Mouse (Mus musculus) heart, embryonic 15.5 days (tissue): ENCODE data around the gene Pak1. TPM values are rescaled to one million over a fixed set of nuclear protein-coding genes. Genes with fewer than 3 reads are reported as not detected.

Experiments used
- ATAC-seq: fragments of 200-750 bp; cut with Nextera tagmentation; replicated peaks from 2 replicates; pipeline ENCODE4 v1.8.0; 2017; ENCODE audit warnings: low read depth, moderate TSS enrichment; ENCODE audit not compliant: insufficient number of reproducible peaks, insufficient read depth, low FRiP score
- H3K27ac ChIP-seq: fragments of 300-500 bp; sonication (generic); 2 replicates; pipeline ENCODE4 v1.5.1; 2015; ENCODE audit warnings: mild to moderate bottlenecking, inconsistent platforms
- H3K27me3 ChIP-seq: fragments of 300-500 bp; sonication (generic); 2 replicates; pipeline ENCODE4 v1.6.1; 2015; ENCODE audit warnings: inconsistent platforms
- H3K36me3 ChIP-seq: fragments of 300-500 bp; sonication (generic); 2 replicates; pipeline ENCODE4 v1.6.1; 2015; ENCODE audit warnings: mild to moderate bottlenecking, inconsistent platforms
- H3K4me1 ChIP-seq: fragments of 300-500 bp; sonication (generic); replicated peaks from 2 replicates; pipeline ENCODE4 v1.6.1; 2015; ENCODE audit warnings: inconsistent platforms
- H3K4me2 ChIP-seq: fragments of 300-500 bp; sonication (generic); 2 replicates; pipeline ENCODE4 v1.6.1; 2015; ENCODE audit warnings: inconsistent platforms, mild to moderate bottlenecking, moderate library complexity
- H3K4me3 ChIP-seq: fragments of 300-500 bp; sonication (generic); 2 replicates; pipeline ENCODE4 v1.5.1; 2015; ENCODE audit warnings: mild to moderate bottlenecking, inconsistent platforms
- H3K9ac ChIP-seq: fragments of 300-500 bp; sonication (generic); 2 replicates; pipeline ENCODE4 v1.6.1; 2015; ENCODE audit warnings: mild to moderate bottlenecking, inconsistent platforms
- H3K9me3 ChIP-seq: fragments of 300-500 bp; sonication (generic); replicated peaks from 2 replicates; pipeline ENCODE4 v1.6.1; 2016; ENCODE audit warnings: inconsistent platforms
- WGBS: fragments of 180-500 bp; shearing (Covaris S2); methylation state at CpG from one replicate; pipeline ENCODE4 v1.1.7; 2015; ENCODE audit warnings: mixed read lengths; 5-methylcytosine and 5-hydroxymethylcytosine counted together
- polyA plus RNA-seq: library from polyadenylated mRNA; unstranded; fragments of >200 nt; fragmentation: Nextera tagmentation; extraction: Ambion mirVana; gene quantifications from 2 replicates; pipeline ENCODE4 v1.2.1, GENCODE M21; 2015

Pak1 gene
- polyA plus RNA-seq, 1 experiment from 2014 or later: 2.7 TPM

- H3K27me3 ChIP-seq: no peaks in the 10 kb centered on the region
- WGBS: 82% methylated on average over 21 of the region's 21 CpGs
- ATAC-seq: no peak
- H3K36me3 ChIP-seq: no peaks in the 10 kb centered on the region
- H3K4me3 ChIP-seq: no peak overlapping the region
- H3K27ac ChIP-seq: no peak overlapping the region
- no peak overlapping the region for H3K9ac ChIP-seq
- H3K4me2 ChIP-seq: no peak overlapping the region
- H3K4me1 ChIP-seq: no peaks in the 10 kb centered on the region
- no peaks in the 10 kb centered on the region for H3K9me3 ChIP-seq
Measured at GRCm38 (mm10) chr7:97765181-97765962, 23.0 kb upstream of the Pak1 start.

- Histone ChIP-seq H3K9ac (no peak overlapping the region), H3K36me3 (no peaks in the 10 kb centered on the region), H3K4me2 (no peak overlapping the region), H3K27ac (no peak overlapping the region), H3K4me1 (no peaks in the 10 kb centered on the region), H3K27me3 (no peaks in the 10 kb centered on the region), H3K4me3 (no peak overlapping the region), H3K9me3 (no peaks in the 10 kb centered on the region)
- WGBS: 82% methylated on average over 5 of the region's 5 CpGs
- no peak for ATAC-seq
Measured at GRCm38 (mm10) chr7:97765963-97766347, 22.4 kb upstream of the Pak1 start.

- Histone ChIP-seq H3K4me3 (no peak overlapping the region), H3K4me1 (no peaks in the 10 kb centered on the region), H3K9ac (no peak overlapping the region), H3K4me2 (no peak overlapping the region), H3K9me3 (no peaks in the 10 kb centered on the region), H3K36me3 (no peaks in the 10 kb centered on the region), H3K27me3 (no peaks in the 10 kb centered on the region), H3K27ac (no peak overlapping the region)
- WGBS: 64% methylated on average over 9 of the region's 9 CpGs
- ATAC-seq: no peak
Measured at GRCm38 (mm10) chr7:97766406-97767166, 21.8 kb upstream of the Pak1 start.

GRCm38 (mm10) chr7:97767841-97768240 lies 20.5 kb upstream of the Pak1 start:
- Histone ChIP-seq H3K4me3 (no peak overlapping the region), H3K27ac (no peak overlapping the region), H3K4me2 (no peak overlapping the region), H3K9ac (no peak overlapping the region), H3K9me3 (no peaks in the 10 kb centered on the region), H3K36me3 (no peaks in the 10 kb centered on the region), H3K27me3 (no peaks in the 10 kb centered on the region), H3K4me1 (no peaks in the 10 kb centered on the region)
- no peak for ATAC-seq
- 66% methylated on average over 8 of the region's 8 CpGs for WGBS

- WGBS: 74% methylated on average over 4 of the region's 4 CpGs
- Histone ChIP-seq H3K4me3 (no peak overlapping the region), H3K27me3 (no peaks in the 10 kb centered on the region), H3K36me3 (no peaks in the 10 kb centered on the region), H3K27ac (no peak overlapping the region), H3K9ac (no peak overlapping the region), H3K4me2 (no peak overlapping the region), H3K4me1 (no peaks in the 10 kb centered on the region), H3K9me3 (no peaks in the 10 kb centered on the region)
- ATAC-seq: no peak
Measured at GRCm38 (mm10) chr7:97769020-97769419, 19.3 kb upstream of the Pak1 start.

GRCm38 (mm10) chr7:97770841-97771620 lies 17.3 kb upstream of the Pak1 start:
- Histone ChIP-seq H3K9ac (no peak overlapping the region), H3K36me3 (no peaks in the 10 kb centered on the region), H3K4me1 (no peaks in the 10 kb centered on the region), H3K4me3 (no peak overlapping the region), H3K27me3 (no peaks in the 10 kb centered on the region), H3K27ac (no peak overlapping the region), H3K9me3 (no peaks in the 10 kb centered on the region), H3K4me2 (no peak overlapping the region)
- WGBS: 70% methylated on average over 6 of the region's 6 CpGs
- no peak for ATAC-seq

- no peak for ATAC-seq
- no peaks in the 10 kb centered on the region for H3K4me1 ChIP-seq
- peaks cover 5% of the 10 kb centered on the region; the same call in 1 of the 2 replicates for H3K9me3 ChIP-seq
- H3K36me3 ChIP-seq: no peaks in the 10 kb centered on the region
- no peak overlapping the region for H3K4me3 ChIP-seq
- H3K27ac ChIP-seq: no peak overlapping the region
- H3K4me2 ChIP-seq: no peak overlapping the region
- H3K27me3 ChIP-seq: no peaks in the 10 kb centered on the region
- WGBS: 34% methylated on average over 3 of the region's 3 CpGs
- no peak overlapping the region for H3K9ac ChIP-seq
Measured at GRCm38 (mm10) chr7:97775380-97775779, 13.0 kb upstream of the Pak1 start.

- Histone ChIP-seq H3K4me3 (no peak overlapping the region), H3K4me2 (no peak overlapping the region), H3K36me3 (no peaks in the 10 kb centered on the region), H3K9ac (no peak overlapping the region), H3K9me3 (peaks cover 5% of the 10 kb centered on the region; the same call in 1 of the 2 replicates), H3K27ac (no peak overlapping the region), H3K4me1 (no peaks in the 10 kb centered on the region), H3K27me3 (no peaks in the 10 kb centered on the region)
- no peak for ATAC-seq
- 53% methylated on average over 2 of the region's 2 CpGs for WGBS
Measured at GRCm38 (mm10) chr7:97775923-97776322, 12.4 kb upstream of the Pak1 start.

GRCm38 (mm10) chr7:97777191-97777590 lies 11.2 kb upstream of the Pak1 start:
- H3K36me3 ChIP-seq: no peaks in the 10 kb centered on the region

GRCm38 (mm10) chr7:97780222-97780621 lies 8.1 kb upstream of the Pak1 start:
- no peaks in the 10 kb centered on the region for H3K27me3 ChIP-seq
- no peak overlapping the region for H3K9ac ChIP-seq
- no peak overlapping the region for H3K4me3 ChIP-seq
- H3K4me1 ChIP-seq: no peaks in the 10 kb centered on the region
- H3K27ac ChIP-seq: no peak overlapping the region
- 89% methylated on average over 1 of the region's 1 CpGs for WGBS
- H3K9me3 ChIP-seq: peaks cover 5% of the 10 kb centered on the region; the same call in 1 of the 2 replicates
- H3K4me2 ChIP-seq: no peak overlapping the region
- no peaks in the 10 kb centered on the region for H3K36me3 ChIP-seq
- no peak for ATAC-seq

More at GRCm38 (mm10) chr7:97777191-97777590, 11.2 kb upstream of the Pak1 start:
- no peak for ATAC-seq
- Histone ChIP-seq H3K9ac (no peak overlapping the region), H3K4me3 (no peak overlapping the region), H3K4me2 (no peak overlapping the region), H3K4me1 (no peaks in the 10 kb centered on the region), H3K27me3 (no peaks in the 10 kb centered on the region), H3K27ac (no peak overlapping the region), H3K9me3 (peaks cover 5% of the 10 kb centered on the region; the same call in 1 of the 2 replicates)
- WGBS: 80% methylated on average over 4 of the region's 4 CpGs

- ATAC-seq: no peak
- H3K4me2 ChIP-seq: no peak overlapping the region
- peaks cover 5% of the 10 kb centered on the region; the same call in 1 of the 2 replicates for H3K27me3 ChIP-seq
- H3K9me3 ChIP-seq: peaks cover 5% of the 10 kb centered on the region; the same call in 1 of the 2 replicates
- no peak overlapping the region for H3K27ac ChIP-seq
- H3K36me3 ChIP-seq: no peaks in the 10 kb centered on the region
- H3K4me3 ChIP-seq: no peak overlapping the region
- no peaks in the 10 kb centered on the region for H3K4me1 ChIP-seq
- WGBS: 43% methylated on average over 1 of the region's 1 CpGs
- H3K9ac ChIP-seq: no peak overlapping the region
Measured at GRCm38 (mm10) chr7:97780815-97781214, 7.5 kb upstream of the Pak1 start.
